Mouse (Mus musculus) kidney, adult 9 months (tissue): ENCODE measurements around the gene Dhrs11.
A peak's percentile ranks its signal among the peaks of the same experiment; 100 is the strongest.
"Not testable (repeated sequence)": the region's sequence is repeated elsewhere in the genome, so short reads cannot be mapped to it uniquely, and the experiment has no call there.

Experiments used
- DNase-seq: peaks from one replicate; pipeline ENCODE4 v3.0.0; 2022

The Dhrs11 gene

DNA sequence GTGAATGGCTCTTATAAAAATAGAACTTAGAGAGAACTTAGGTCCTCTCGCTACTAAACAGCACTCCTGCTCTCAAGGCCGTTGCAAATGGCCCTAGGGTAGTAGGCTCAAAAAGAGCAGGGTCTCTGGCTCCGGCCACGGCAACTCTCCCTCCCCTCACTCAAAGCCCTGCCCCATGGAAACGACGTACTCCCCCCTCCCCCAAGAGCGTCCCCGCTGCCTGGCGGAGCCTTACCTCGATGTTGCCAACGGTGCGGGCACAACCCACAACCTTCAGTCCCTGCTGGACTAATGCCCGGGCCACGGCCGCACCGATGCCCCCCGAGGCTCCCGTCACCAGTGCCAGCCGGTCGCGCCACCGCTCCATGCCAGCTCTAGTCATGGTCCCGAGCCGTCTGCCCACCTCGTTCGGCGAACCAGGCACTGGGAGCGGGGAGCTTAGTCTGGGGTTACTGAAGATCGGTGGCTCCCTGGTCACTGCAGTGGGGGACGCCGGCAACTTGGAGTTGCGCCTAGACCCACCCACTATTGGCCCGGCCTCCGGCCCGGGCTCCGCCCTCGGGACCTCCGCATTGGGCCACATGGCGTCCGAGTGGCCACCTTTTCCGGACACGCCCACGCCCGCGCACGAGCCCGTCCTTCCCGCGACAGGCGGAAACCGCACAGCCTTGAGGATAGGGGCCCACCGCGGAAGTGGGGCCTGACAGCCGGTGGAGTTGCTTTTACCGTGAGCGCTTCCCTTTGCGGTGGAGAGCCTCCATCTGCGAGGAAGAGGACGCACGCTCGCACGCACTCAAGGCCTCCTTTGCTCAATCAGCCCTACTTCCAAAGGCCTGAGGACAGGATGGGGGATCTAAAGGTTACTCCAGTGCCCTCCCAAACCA lies at the start of gene Dhrs11:
Gene Dhrs11 (minus strand): TSS at position 479 of the 884 bp plus-strand sequence.
- DNase-seq = peak; percentile 97

DNA sequence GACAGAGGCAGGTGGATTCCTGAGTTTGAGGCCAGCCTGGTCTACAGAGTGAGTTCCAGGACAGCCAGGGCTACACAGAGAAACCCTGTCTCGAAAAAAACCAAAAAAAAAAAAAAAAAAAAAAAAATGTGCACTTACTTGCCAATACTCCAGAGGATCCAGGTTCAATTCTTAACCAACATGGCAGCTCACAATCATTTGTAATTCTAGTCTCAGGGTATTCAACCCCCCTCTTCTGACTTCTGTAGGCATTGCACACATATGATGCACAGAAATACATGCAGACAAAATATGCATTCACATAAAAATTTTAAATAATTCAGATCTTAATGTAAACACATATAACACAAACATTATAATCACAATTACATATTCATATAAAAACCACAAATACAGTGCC lies 47.2 kb upstream of the Dhrs11 start:
- DNase-seq = not testable (repeated sequence)

DNA sequence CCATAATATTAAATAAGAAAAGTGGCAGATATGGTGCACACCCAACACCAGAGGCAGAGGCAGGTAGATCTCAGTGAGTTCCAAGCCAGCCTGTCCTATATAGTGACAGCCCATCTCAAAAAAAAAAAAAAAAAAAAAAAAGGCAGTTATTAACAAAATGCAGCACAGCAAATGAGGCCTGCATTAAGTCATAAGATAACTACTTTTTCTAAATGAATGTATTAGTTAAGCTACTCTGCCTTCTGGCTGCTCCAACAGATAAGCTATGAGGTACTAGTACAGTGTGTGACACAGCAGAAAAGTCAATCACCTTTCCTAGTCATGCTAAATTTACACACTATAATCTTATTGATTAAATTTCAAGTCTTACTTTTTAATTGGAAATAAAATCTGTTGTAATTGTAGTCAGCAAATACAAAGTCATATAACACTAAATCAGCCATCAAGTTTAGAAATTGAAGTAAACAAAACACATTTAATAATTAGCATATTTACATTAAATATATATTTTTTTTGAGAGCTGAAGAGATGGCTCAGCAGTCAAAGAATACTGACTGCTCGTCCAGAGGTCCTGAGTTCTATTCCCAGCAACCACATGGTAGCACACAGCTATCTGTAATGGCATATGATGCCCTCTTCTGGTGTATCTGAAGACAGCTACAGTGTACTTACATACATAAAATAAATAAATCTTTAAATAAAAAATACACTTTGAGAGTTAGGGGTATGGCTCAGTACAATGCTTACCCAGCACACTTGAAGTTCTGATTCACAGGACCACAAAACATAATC lies 44.4 kb upstream of the Dhrs11 start:
- no peak for DNase-seq

DNA sequence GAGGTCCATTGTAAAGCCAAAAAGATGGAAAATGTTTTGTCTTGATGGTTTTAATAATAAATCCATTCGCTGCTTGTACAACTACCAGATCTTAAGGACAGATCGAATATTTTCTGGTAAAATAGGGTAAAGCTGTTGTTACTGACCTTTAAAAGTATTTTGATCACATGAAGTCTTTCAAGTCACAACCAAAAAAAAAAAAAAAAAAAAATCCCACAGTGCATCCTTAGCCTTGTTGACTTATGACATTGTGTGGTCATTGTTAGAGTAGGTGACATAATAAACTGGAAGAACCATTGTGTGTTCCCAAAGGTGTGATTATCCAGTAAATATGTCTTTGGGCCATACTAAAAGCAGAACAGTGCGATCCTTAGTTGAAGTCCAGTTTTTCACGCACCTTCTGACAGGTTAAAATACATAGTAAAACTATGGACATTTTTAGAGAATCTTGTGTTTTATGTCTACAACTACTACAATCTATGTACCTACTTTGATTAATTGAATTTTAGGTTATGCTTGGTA lies 42.8 kb upstream of the Dhrs11 start:
- no peak for DNase-seq

DNA sequence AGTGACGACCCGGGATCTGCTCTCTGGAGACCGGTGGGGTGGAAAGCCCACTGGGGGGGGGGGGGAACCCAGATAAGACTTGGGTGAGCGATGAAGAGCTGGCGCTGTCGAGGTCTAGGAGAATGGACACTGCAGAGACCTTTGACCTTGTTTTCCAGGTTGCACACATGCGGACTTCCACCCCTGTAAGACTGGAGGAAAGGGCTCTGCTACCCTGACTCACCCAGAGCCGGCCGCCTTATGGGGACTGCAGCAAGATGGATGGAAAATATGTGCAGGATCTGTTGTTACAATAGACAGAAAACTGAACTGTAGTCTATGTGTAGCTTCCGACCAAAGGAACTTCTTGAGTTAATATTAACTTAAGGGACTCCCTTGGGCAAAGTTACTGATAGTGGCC lies 42.3 kb upstream of the Dhrs11 start:
- peak; percentile 83 for DNase-seq

DNA sequence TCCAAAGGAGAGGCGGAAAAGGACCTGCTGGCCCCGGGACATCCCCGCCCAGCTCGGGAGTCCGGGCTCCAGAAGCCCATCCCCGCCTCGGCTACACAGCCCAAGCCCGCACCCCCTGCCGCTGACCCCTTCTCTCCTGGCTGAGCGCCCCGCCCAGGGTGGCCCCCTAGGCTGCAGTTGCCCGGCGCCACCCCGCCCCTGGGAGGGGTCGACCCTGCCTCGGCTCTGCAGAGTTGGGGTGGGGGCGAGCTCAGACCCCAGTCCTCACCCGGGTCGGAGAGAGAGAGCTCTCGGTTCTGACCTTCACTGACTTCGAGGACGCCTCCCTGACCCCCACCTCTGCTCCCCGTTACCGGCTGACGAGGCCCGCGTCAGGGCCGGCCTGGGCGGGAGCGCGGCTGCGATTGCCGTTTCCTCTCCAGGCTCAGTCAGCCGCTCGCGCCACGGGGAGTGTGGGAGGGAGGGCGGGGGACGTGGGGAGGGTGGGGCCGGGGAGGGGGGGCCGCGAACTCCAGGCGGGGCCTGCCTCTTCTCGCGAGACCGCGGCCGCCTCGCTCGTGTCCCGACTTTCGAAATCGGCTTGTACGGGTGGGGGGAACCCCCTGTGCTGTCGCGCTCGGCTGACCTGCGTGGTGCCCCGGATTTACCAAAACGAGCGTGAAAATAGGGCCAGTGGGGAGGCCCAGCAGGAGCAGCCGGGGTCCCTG lies 41.7 kb upstream of the Dhrs11 start, which contains the start of gene Ggnbp2:
Gene Ggnbp2 (minus strand): TSS at position 481 of the 707 bp plus-strand sequence.
- DNase-seq = peak; percentile 92

DNA sequence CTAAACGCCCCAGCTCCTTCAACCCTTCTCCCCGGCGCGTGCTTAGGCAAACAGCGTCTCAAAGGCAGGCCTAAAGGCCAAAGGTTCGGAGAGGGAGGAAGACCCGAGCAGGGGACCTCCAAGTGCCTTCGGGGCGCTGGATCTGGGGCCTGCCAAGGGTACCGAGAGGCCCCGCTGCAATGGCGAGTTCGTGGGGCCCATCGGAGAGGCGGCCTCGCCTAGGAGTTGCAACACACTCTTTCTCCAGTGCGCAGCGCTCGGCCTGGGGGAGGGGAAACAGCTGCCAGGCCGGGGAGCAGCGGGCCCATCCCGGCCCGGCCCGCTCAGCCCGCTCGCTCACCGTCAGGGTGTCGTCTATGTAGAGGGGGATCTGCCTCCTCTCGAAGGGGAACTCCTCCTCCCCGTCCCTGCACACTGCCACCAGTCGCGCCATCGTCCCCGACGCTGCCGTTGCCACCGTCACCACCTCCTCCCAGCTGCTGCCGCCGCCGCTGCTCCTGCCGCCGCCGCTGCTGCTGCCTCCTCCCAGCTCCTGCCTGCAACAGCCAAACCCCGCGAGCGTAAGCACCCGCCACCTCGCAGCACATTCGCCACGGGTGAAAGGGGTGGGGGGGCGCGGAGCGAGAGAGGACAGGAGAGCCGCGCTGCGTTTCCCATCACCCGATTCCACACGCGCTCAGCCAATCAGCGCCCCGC lies 40.9 kb upstream of the Dhrs11 start:
- DNase-seq = peak; percentile 95

DNA sequence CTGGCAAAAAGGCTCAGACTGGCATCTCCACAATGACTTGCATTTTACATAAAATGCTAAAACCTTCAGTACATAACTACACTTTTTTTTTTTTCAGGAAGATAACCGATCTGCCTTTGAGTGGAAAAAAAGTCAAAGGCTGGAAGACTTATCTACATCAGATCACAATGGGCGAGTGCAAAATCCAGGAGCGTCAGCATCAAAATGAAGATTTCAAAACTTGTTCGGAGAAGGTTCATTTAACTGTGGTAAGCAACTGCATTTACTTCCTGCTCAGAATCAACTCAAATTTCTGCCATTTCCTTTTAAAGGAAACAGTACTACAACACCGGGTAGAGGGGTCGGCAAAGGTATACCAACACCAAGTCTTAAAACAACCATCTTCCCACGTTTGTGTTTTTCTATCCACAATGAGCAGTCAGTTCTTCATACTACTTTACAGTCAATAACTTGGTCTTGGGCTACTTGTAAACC lies 40.0 kb upstream of the Dhrs11 start:
- no peak for DNase-seq

DNA sequence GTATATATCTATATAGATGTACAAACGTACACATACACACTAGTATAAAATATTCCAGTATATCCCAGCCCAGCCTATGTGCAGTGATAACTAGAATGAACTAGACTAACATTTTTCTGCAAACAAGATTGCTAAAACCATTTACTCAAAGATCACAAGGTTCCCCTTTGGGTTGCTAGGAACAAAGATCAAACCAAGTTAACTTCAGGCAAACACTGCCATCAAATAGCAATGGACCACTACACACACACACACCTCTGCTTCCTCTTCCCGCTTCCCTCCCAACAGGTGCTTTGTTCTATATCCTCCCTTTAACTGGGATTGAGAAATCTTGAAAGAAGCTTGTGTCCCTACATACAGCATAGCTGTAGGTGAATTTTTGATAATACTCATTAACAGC lies 38.8 kb upstream of the Dhrs11 start:
- DNase-seq = peak; percentile 50

DNA sequence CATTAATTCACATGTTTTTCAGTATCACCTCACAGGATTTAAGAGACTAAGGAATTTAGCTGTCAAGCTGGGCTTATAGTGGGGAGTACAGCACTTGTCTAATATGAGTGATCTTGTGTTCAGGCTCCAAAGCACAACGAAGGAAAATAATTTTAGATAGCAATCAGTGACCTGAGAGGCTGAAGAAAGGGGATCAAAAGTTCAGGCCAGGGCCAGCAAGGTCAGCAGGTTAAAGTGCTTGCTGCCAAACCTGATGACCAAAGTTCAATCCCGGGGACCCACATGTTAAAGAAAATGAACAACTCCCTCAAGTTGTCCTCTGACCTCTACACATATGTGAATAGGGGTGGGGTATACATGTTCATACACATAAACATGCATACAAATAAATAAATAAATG lies 36.5 kb upstream of the Dhrs11 start:
- peak; percentile 71 for DNase-seq

DNA sequence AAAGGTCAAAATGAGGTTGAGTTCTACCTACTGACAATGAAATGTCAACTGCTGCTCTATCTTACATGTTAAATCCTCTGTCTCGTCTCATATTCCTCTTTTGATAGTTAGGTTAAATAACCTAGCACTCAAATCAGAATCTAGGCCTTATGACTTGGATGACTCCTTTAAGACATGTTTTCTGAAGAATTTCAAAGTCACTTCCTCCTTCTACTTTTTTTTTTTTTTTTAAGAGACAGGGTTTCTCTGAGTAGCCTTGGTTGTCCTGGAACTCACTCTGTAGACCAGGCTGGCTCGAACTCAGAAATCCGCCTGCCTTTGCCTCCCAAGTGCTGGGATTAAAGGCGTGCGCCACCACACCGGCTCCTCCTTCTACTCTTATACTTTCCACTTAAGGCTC lies 26.5 kb upstream of the Dhrs11 start:
- no peak for DNase-seq

DNA sequence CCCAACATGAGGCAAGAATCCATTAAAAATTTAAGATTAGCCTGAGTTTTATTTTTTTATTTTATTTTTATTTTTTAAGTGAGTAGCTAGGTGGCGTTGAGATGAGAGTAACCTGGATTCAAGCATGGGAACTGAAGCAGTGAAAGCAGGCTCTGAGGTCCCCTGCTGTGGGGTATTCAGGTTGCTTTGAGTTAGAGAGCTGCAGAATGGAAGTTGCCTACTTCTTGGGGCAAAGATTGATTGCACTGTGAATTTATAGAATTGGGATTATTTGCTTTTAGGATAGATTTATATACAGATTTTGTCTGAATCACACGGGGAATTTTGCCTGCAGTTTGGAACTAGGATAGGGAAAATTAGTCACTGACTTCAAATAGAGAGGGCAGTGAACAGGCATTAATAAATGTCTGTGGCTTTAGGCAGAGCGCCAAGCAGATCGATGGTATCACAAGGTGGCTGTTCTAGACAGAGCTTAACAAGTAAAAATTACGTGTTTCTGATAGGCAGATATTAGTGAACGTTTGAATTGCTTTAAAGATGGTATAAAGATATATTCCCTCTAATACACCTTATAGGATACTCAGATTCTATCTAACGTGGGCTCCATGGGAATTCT lies 18.8 kb upstream of the Dhrs11 start:
- DNase-seq = no peak

DNA sequence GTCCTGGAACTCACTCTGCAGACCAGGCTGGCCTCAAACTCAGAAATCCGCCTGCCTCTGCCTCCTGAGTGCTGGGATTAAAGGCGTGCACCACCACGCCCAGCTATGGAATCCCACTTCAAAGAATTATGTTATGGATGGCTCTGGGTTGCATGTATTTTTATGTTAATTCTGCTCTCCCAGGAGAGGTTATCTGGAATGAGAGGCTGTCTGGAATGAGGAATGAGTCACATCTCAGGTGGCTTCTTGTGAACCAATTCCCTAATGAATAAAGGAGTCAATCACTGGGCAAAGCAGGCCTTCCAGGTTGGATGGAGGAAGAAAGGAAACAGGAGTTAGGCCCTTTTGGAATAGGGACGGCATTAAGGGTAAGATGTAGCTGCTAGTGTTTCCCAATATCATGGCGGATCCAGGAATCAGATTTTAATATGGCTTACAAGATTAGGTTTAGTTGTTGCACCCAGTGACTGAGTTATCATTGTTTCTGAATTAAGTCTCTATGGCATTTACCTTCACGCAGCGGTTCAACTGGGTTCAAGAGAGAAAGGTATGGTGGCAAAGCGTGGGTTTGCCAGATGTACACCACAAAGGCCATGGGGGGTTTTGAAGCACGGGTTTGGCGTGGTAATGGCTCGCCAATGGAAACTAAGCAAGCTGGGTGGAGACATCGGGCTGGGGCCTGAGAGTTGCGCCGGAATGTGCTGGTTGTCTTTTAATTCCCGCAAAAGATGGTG lies 18.1 kb upstream of the Dhrs11 start:
- DNase-seq = no peak

DNA sequence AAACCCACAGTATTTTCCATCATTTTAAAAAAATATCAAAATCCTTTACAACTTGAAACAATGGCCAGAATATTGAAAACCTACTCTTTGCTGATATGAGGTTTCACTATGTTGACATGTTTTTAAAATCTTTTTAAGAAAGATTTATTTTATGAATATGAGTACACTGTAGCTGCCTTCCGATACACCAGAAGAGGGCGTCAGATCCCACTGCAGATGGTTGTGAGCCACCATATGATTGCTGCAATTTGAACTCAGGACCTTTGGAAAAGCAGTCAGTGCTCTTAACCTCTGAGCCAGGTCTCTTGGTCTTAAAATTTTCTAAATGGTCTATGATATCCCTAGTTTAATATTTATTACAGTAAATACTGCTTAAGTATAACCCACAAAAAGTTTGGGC lies 10.5 kb upstream of the Dhrs11 start:
- DNase-seq = no peak

DNA sequence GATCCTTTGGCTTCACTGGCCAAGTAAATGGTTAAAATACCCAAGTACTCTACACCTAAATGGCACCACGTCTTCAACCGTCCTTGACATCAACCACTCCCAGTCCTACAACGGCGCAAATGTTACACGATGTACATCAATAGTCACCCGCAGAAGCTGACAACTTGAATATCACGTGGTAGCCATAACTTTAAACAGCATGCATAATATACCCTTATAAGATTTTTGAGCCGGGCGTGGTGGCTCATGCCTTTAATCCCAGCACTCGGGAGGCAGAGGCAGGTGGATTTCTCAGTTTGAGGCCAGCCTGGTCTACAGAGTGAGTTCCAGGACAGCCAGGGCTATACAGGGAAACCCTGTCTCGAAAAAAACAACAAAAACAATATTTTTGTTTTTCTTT lies 701 bp upstream of the Dhrs11 start:
- DNase-seq = not testable (repeated sequence)

DNA sequence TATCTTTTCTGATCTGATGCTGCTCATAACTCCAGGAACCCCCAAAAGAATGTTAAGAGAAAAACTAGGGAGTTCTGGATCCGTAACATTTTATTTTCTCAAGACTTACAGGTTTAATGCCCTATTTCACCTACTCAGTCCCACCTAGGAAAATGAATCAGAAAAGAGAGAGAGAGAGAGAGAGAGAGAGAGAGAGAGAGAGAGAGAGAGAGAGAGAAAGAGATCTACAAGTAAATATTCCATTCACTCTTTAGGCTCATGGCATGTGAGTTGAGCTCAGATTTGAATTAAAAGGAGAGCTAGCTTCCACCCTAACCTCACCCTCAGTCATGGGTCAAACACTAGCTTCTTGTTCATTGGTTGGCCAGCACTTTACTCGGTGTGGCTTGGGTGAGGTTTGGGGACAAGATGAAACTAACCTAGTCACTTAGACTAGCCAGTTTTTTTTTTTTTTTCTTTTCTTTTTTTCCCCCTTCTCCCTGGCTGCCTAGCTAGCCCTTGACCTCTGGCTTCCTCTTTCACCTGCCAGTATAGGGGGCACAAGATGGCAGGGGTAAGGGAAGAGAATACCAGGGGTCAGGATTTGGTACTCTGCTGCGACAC lies 792 bp downstream of the Dhrs11 start:
- DNase-seq = no peak

DNA sequence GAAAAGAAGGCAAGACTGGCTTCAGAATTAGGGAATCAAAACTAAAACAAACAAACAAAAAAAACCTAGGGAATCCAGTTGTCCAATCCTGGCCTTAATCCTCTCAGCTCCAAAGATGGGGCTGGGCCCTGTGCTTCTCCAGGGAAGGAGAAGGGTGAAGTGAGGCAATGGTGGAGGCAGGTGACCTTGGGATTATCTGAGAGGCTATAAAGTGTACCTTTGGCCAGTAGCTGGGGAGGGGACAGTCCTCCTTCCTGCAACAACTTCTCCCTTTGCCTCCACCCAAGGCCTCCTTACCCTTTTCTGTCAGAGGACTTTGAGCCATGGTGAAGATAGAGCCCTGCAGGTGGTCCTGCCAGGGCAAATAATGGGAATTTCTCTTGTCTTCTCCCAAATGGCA lies 1.3 kb downstream of the Dhrs11 start:
- DNase-seq = peak; percentile 43

DNA sequence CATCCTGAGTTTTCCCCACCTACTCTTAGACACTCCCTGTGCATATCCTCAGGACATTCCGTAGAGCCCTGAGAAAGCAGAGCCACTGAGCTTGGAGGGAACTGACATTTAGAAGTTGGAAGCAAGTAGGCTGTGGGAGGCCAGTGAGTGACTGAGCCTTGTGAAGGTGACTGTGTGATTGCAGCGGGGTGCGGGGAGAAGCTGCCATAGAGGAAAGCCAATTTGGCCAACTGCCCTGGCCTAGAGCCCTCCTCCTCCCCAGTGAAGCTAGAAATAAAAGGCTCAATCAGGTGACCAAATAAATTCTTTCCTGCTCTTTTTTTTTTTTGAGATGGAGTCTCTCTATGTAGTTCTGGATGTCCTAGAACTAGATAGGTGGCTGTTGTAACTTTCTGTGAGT lies 2.6 kb downstream of the Dhrs11 start:
- DNase-seq = peak; percentile 86

DNA sequence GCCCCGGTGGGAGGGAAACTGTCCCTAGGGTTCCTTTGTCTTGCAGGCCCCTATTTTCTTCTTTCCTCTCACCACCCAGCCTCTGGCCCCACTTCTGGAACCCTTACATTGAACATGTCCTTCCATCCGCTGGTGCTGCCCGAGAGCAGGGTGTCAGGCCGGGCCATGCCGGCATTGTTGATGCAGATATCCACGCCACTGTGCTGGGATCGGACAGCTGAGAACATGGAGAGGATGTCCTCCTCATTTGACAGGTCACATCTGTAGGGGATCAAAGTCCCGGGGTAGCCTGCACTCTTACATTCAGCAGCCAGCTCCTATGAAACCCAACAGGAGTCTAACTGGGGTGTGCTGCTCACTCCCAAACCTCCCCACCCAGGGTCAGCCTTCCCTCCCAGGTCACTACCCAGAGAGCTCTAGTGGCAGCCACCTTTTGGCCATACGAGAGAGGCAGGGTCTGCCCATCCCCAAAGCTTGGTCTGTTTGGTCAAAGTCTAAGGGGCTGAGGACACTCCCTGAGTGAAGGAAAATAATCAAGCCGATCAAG lies 3.5 kb downstream of the Dhrs11 start:
- no peak for DNase-seq

DNA sequence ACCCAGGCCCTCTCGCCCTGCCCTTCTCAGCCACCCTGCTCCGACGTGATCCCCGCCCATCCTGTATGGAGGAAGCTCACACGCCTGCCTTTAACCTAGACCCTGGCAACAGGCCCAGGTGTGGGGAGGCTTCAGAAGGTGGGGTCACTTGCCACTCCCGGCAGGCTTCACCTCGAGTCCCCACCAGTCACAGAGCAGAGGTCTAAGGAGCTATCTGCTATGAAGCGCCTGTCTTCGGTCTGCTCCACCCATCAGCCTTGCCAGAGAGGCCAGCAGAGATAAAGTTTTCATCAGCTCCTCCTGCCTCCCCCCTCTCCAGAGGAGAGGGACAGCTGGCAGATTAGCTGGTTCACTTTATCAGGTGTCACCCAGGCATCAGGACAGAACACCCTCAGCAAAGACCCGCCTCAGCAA lies 5.3 kb downstream of the Dhrs11 start:
- no peak for DNase-seq
